Mouse (Mus musculus) midbrain, embryonic 15.5 days (tissue): ENCODE data around the gene Myadm. TPM values are rescaled to one million over a fixed set of nuclear protein-coding genes. Genes with fewer than 3 reads are reported as not detected.

ENCODE experiments used
- ATAC-seq: fragments of 200-750 bp; cut with Nextera tagmentation; replicated peaks from 2 replicates; pipeline ENCODE4 v1.8.0; 2017; ENCODE audit warnings: moderate TSS enrichment
- H3K27ac ChIP-seq: fragments of 300-500 bp; sonication (generic); 2 replicates; pipeline ENCODE4 v1.5.1; 2015; ENCODE audit warnings: mild to moderate bottlenecking, inconsistent platforms
- H3K27me3 ChIP-seq: fragments of 300-500 bp; sonication (generic); replicated peaks from 2 replicates; pipeline ENCODE4 v1.6.1; 2015; ENCODE audit warnings: inconsistent platforms
- H3K36me3 ChIP-seq: fragments of 300-500 bp; sonication (generic); replicated peaks from 2 replicates; pipeline ENCODE4 v1.6.1; 2015; ENCODE audit warnings: inconsistent platforms
- H3K4me1 ChIP-seq: fragments of 300-500 bp; sonication (generic); 2 replicates; pipeline ENCODE4 v1.6.1; 2015; ENCODE audit warnings: inconsistent platforms
- H3K4me2 ChIP-seq: fragments of 300-500 bp; sonication (generic); 2 replicates; pipeline ENCODE4 v1.6.1; 2015; ENCODE audit warnings: inconsistent platforms, mild to moderate bottlenecking, moderate library complexity
- H3K4me3 ChIP-seq: fragments of 300-500 bp; sonication (generic); 2 replicates; pipeline ENCODE4 v1.5.1; 2015; ENCODE audit warnings: mild to moderate bottlenecking, inconsistent platforms
- H3K9ac ChIP-seq: fragments of 300-500 bp; sonication (generic); 2 replicates; pipeline ENCODE4 v1.6.1; 2015; ENCODE audit warnings: mild to moderate bottlenecking, inconsistent platforms
- H3K9me3 ChIP-seq: fragments of 300-500 bp; sonication (generic); 2 replicates; pipeline ENCODE4 v1.6.1; 2016; ENCODE audit warnings: inconsistent platforms
- WGBS: fragments of 180-500 bp; shearing (Covaris S2); methylation state at CpG from one replicate; pipeline ENCODE4 v1.1.7; 2015; ENCODE audit warnings: mixed read lengths; 5-methylcytosine and 5-hydroxymethylcytosine counted together
- polyA plus RNA-seq: library from polyadenylated mRNA; unstranded; fragments of >200 nt; fragmentation: Nextera tagmentation; extraction: Ambion mirVana; gene quantifications from 2 replicates; pipeline ENCODE4 v1.2.1, GENCODE M21; 2015

Myadm gene
- polyA plus RNA-seq, 1 experiment from 2014 or later = 33.3 TPM

DNA sequence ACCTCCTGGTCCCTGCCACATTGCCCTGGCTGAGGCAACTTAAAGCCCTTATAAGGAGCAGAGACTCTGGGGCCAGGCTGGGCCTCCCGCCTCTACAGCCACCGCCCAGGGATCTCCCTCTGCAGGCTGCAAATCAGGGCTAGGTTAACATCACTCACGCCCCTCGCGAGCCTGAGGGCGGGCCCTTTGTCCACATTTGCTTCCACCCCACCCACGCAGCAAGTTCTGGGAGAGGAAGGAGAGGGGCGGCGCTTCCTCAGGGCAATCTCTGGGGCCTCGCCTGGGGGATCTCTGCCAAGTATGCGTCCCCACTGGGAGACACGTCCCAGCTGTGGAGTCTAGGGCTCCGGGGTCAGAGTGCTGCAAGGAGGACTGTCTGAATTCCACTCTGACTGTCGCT is 3.9 kb downstream of the Myadm start:
- no peaks in the 10 kb centered on the region for H3K9me3 ChIP-seq
- H3K4me3 ChIP-seq = peak overlapping the region; percentile 18
- ATAC-seq = no peak
- H3K27me3 ChIP-seq = no peaks in the 10 kb centered on the region
- H3K4me2 ChIP-seq = peak overlapping the region; percentile 35
- WGBS = 5% methylated on average over 12 of the region's 14 CpGs
- no peak overlapping the region for H3K9ac ChIP-seq
- H3K4me1 ChIP-seq = peaks cover 30% of the 10 kb centered on the region
- H3K27ac ChIP-seq = no peak overlapping the region
- H3K36me3 ChIP-seq = peaks cover 12% of the 10 kb centered on the region

DNA sequence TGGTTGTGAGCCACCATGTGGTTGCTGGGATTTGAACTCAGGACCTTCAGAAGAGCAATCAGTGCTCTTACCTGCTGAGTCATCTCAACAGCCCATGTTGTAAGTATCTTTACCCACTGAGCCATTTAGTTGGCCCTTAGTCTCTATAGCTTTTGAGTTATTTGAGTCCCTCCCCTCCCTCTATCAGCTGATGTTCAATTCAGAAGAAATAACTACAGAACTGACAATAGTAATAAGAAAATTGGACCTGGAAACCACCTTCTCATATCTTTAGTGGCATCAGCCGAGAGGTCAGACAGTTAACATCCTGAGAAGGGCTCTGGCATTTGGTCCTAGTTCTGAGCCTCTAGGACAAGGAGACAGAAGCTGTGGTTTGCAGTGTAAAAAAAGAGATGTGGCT is 5.9 kb downstream of the Myadm start:
- Histone ChIP-seq H3K4me1 (peaks cover 27% of the 10 kb centered on the region), H3K4me2 (no peak overlapping the region), H3K36me3 (peaks cover 16% of the 10 kb centered on the region), H3K9ac (no peak overlapping the region), H3K27me3 (no peaks in the 10 kb centered on the region), H3K27ac (no peak overlapping the region), H3K4me3 (no peak overlapping the region), H3K9me3 (no peaks in the 10 kb centered on the region)
- no peak for ATAC-seq
- 87% methylated on average over 1 of the region's 1 CpGs for WGBS

DNA sequence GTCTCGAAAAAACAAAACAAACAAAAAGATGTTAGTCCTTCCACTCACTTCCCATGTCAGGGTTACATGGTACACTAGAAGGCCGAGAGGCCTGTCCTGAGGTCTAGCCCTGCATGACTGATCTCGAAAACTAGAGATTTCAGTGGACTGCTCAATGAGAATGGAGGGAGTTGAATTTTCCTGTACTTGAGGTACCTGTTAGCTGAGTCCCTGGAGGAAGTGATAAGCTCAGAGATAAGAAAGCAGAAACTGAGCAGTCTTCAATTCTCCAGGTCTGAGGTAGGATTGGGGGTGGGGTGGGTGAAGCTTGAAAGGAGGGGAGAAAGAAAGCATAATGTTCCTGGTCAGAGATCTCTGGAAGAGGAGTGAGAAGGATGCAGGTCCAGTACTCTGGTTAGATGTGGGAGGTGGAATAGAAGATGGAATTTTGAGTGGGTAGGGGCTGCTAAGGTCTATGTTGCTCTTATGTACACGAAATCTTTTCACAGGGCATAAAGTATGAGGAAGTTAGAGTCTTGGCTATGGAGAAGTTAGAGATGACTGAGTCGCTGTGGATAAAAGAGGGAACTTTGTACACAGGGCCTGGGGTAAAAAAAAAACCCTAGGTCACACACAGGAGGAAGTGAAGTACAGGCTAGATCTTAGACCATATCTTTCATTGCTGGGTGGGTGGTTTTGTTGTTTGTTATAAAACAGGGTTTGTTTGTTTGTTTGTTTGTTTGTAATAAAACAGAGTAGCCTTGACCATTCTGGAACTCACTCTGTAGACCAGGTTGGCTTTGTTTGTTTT is 6.6 kb downstream of the Myadm start:
- Histone ChIP-seq H3K9me3 (no peaks in the 10 kb centered on the region), H3K9ac (no peak overlapping the region), H3K27me3 (no peaks in the 10 kb centered on the region), H3K27ac (no peak overlapping the region), H3K4me3 (no peak overlapping the region), H3K36me3 (peaks cover 16% of the 10 kb centered on the region), H3K4me2 (no peak overlapping the region), H3K4me1 (peaks cover 22% of the 10 kb centered on the region)
- no peak for ATAC-seq
- 87% methylated on average over 5 of the region's 5 CpGs for WGBS

DNA sequence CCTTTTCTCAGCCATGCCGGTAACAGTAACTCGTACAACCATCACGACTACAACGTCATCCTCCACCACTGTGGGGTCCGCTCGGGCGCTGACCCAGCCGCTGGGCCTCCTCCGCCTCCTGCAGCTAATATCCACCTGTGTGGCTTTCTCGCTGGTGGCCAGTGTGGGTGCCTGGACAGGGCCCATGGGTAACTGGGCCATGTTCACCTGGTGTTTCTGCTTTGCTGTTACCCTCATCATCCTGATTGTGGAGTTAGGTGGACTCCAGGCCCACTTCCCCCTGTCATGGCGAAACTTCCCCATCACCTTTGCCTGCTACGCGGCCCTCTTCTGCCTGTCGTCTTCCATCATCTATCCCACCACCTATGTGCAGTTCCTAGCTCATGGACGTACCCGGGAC is 7.8 kb downstream of the Myadm start:
- H3K27ac ChIP-seq = no peak overlapping the region
- no peak overlapping the region for H3K9ac ChIP-seq
- WGBS = 94% methylated on average over 16 of the region's 16 CpGs
- peaks cover 12% of the 10 kb centered on the region for H3K4me1 ChIP-seq
- peaks cover 16% of the 10 kb centered on the region for H3K36me3 ChIP-seq
- H3K4me2 ChIP-seq = no peak overlapping the region
- no peak for ATAC-seq
- no peak overlapping the region for H3K4me3 ChIP-seq
- H3K9me3 ChIP-seq = no peaks in the 10 kb centered on the region
- peaks cover 7% of the 10 kb centered on the region; the same call in 1 of the 2 replicates for H3K27me3 ChIP-seq

DNA sequence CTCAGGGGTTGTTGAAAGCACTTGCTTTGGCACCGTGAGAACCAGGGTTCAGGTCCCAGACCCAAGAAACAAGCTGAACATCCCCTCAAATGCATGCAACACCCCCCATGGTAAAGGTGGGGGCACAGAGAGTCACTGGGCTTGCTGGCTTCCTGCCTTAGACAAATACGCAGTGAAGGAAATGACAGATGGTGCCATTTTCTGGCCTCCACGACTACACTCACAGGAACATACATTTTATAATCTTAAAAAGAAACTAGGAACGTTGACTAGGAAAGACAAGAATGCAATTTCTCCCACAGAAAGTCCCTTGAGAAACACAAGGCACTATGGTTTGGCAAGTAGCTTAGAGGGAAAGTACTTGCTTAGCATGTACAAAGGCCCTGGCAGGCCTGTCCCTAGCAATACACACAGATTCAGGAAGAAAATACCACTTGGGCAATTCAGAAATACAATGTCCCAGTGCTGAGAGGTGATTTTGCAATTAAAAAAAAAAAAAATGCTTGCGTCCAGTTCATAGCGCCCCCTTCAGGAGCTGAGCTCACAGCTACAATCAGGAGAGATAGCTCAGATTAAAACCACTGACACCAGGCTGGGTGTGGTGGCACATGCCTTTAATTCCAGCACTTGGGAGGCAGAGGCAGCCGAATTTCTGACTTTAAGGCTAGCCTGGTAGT is 11.2 kb downstream of the Myadm start:
- Histone ChIP-seq H3K36me3 (peaks cover 13% of the 10 kb centered on the region), H3K27me3 (peaks cover 8% of the 10 kb centered on the region), H3K4me3 (no peak overlapping the region), H3K9me3 (no peaks in the 10 kb centered on the region), H3K9ac (no peak overlapping the region), H3K4me1 (peaks cover 35% of the 10 kb centered on the region), H3K27ac (no peak overlapping the region), H3K4me2 (no peak overlapping the region)
- ATAC-seq = no peak
- WGBS = 53% methylated on average over 7 of the region's 7 CpGs

DNA sequence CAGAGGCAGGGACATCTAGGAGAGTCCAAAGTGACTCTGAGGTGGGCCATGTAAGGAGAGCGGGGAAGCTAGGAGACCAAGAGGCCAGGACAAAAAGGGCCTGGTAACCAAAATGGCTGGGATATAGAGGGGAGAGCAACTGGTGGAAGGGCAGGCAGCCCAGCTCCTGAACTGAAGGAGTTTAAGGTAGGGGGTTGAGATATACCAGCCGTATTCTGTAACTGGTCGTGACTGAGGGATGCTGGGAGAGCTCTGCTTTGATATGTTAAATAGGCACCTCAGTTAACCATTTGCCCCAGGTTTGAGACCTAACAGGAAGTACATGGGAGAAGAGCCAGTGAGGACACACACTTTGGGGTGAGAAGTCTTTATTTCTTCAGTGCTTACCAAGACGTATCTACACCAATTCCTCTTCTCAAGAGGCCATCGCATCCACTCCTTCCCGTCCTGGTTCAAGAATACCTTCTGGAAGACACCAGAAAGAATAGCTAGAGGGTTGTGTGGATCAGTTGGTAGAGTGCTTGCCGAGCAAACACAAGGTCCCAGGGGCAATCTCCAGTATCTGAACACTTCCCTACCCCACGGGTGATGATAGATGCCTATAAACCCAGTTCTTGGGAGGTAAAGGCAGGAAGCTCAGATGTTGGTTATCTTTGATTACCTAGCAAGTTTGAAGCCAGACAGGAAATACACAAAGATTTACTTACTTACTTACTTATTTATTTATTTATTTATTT is 12.2 kb downstream of the Myadm start:
- WGBS = 76% methylated on average over 8 of the region's 8 CpGs
- H3K27me3 ChIP-seq = peaks cover 15% of the 10 kb centered on the region
- ATAC-seq = no peak
- no peak overlapping the region for H3K27ac ChIP-seq
- peaks cover 13% of the 10 kb centered on the region for H3K36me3 ChIP-seq
- no peaks in the 10 kb centered on the region for H3K9me3 ChIP-seq
- no peak overlapping the region for H3K4me2 ChIP-seq
- no peak overlapping the region for H3K4me3 ChIP-seq
- H3K9ac ChIP-seq = no peak overlapping the region
- peaks cover 39% of the 10 kb centered on the region for H3K4me1 ChIP-seq

DNA sequence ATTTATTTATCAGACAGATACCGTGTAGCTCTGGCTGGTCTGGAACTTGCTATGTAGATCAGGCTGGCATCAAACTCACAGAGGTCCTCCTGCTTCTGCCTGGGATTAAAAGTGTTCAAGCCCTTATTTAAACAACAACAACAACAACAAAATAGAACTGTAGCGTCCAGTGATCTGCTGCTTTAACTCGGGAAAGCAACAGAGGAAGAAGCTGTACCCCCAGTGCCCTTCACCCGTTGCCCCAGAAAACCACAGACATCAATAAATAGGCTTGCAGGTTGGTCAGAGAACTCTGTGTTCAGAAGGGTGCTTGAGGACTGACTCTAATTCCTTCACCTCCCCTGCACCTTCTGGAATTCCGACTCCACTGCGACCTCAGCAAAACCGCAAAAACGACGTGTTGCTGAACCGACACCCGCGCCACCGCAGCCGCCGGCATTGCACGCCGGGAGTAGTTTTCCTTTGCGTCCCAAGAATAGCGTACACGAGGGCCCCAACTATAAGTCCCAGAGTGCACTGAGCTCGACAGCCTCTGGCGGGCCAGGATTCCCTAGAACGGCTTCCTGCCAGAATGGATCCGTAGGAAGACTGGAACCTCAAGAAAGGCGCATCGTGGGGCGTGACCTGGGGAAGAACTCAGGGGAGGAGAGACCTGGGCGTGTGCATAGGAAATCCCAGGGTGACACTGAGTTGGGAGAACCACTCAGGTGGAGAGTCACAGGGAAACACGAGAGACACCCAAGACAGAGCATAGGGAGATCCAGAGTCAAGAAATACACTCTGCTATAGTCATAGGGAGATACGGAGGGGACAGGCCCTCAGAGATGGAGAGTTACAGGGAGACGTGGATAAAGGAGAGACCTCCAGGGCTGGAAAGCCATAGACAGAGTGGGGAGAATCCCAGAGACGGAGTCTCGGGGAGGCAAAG is 13.0 kb downstream of the Myadm start:
- H3K36me3 ChIP-seq = peaks cover 8% of the 10 kb centered on the region
- 7% methylated on average over 33 of the region's 33 CpGs for WGBS
- no peaks in the 10 kb centered on the region for H3K9me3 ChIP-seq
- peak; percentile 16; the same call in 1 of the 2 replicates for ATAC-seq
- H3K4me1 ChIP-seq = peaks cover 39% of the 10 kb centered on the region
- peak overlapping the region; percentile 93 for H3K4me2 ChIP-seq
- H3K4me3 ChIP-seq = peak overlapping the region; percentile 48
- peak overlapping the region; percentile 17 for H3K9ac ChIP-seq
- peaks cover 20% of the 10 kb centered on the region for H3K27me3 ChIP-seq
- no peak overlapping the region for H3K27ac ChIP-seq

DNA sequence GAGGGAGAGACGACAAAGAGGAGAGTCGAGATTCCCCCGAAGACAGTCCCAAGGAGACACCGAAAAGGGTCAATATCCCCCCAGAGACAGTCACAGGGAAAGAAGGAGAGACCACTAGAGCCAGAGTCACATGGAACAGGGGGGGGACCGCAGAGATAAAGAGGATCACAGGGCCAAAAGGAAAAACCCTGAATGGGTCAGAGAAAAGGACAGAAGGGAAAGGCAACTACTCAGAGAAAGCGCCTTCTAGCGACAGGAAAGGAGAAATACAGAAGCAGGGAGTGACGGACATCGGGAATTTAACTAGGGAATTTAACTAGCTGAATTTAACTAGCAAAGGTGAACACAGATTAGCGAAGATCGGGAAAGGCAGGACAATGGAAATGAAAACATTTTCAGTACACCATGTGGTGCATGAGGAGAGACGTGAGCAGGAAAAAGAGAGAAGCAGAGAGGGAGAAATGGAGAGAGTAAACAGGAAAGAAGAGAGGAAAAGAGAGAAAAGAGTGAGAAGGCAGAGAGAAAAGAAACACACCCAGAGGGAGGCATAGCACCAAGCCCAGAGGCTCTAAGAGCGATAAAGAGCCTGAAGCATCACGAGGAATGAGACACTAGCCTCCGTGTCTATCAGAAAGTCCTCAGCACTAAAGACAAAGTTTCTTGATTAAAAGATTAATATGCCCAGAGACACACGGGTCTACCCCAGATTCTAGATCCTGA is 13.8 kb downstream of the Myadm start:
- Histone ChIP-seq H3K9me3 (no peaks in the 10 kb centered on the region), H3K9ac (peak overlapping the region; percentile 17; the same call in 1 of the 2 replicates), H3K27ac (0 out of 2 replicates have a peak overlapping the region, but pooled peaks have one; percentile 25), H3K36me3 (0 out of 2 replicates have a peak, but pooled peaks cover 4% of the 10 kb centered on the region), H3K27me3 (peaks cover 20% of the 10 kb centered on the region), H3K4me3 (peak overlapping the region; percentile 48), H3K4me2 (peak overlapping the region; percentile 93), H3K4me1 (peaks cover 39% of the 10 kb centered on the region)
- 1% methylated on average over 16 of the region's 16 CpGs for WGBS
- ATAC-seq = peak; percentile 34; the same call in 1 of the 2 replicates

DNA sequence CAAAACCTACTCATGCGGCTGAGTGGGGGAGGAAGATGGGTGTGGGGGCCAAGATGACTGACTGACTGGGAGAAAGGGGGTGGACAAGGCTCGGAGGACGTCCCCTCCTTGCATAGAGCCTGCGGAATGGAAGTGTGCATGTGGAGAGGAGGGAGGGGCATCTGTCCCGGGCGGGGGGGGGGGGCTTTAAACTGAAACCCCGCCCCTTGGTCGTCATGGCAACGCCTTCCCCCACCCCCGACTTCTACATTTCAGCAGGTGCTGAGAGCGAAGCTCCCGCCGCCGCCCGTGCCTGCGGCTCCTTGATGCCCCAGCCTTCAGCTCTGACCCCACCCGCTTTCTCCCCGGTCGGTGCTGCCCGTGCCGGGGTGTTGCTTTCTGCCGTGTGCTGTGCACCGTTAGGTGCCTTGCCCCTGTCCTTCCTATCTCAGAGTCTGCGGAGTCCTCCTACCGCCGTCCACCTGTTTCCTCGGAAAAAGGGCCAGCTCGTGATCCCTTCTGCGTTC is 14.4 kb downstream of the Myadm start:
- Histone ChIP-seq H3K27ac (no peak overlapping the region), H3K36me3 (0 out of 2 replicates have a peak, but pooled peaks cover 4% of the 10 kb centered on the region)
- ATAC-seq = peak; percentile 70

DNA sequence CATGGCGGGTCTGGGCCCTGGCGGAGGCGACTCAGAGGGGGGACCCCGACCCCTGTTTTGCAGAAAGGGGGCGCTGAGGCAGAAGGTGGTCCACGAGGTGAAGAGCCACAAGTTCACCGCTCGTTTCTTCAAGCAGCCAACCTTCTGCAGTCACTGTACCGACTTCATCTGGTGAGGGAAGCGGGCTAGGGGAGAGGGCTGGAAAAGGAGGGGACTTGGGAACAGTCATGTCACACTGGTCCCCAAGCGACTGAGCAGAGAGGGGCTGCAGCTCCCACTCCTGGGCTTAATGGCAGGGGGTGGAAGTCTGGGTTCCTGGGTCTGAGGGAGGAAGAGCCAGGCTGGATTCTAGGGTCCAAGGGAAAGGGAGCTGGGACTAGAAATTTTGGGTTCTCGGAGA is 14.9 kb downstream of the Myadm start:
- Histone ChIP-seq H3K4me2 (peak overlapping the region; percentile 93), H3K4me1 (peaks cover 39% of the 10 kb centered on the region), H3K36me3 (0 out of 2 replicates have a peak, but pooled peaks cover 4% of the 10 kb centered on the region), H3K27ac (no peak overlapping the region), H3K4me3 (peak overlapping the region; percentile 48), H3K27me3 (peaks cover 20% of the 10 kb centered on the region), H3K9me3 (no peaks in the 10 kb centered on the region), H3K9ac (peak overlapping the region; percentile 53)
- peak; percentile 54 for ATAC-seq
- WGBS = 3% methylated on average over 12 of the region's 12 CpGs

More for the DNA sequence above, 14.4 kb downstream of the Myadm start:
- peak overlapping the region; percentile 53 for H3K9ac ChIP-seq
- H3K9me3 ChIP-seq = no peaks in the 10 kb centered on the region
- under 1% methylated on average over 27 of the region's 29 CpGs for WGBS
- peak overlapping the region; percentile 93 for H3K4me2 ChIP-seq
- peak overlapping the region; percentile 48 for H3K4me3 ChIP-seq
- peaks cover 39% of the 10 kb centered on the region for H3K4me1 ChIP-seq
- H3K27me3 ChIP-seq = peaks cover 20% of the 10 kb centered on the region

DNA sequence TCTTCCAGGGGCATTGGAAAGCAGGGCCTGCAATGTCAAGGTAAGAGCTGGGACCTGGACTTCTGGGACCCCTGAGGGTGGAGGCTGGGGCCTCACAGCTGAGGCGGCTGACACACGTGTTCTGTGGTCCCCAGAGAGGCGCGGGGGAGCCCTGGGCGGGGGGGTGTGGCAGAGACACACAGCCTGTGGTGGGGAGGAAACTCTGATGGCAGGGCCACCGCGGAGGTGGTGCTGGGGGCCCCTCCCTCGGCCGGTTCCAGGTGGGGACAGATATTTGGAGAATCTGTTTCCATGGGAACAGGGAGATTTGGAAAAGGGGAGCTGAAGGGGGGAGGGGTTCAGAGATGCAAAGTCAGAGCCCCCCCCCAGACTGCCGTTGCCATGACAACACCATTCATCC is 15.4 kb downstream of the Myadm start:
- Histone ChIP-seq H3K27ac (no peak overlapping the region), H3K36me3 (0 out of 2 replicates have a peak, but pooled peaks cover 4% of the 10 kb centered on the region), H3K9ac (peak overlapping the region; percentile 53), H3K4me1 (peaks cover 39% of the 10 kb centered on the region), H3K9me3 (no peaks in the 10 kb centered on the region), H3K4me2 (peak overlapping the region; percentile 93), H3K4me3 (peak overlapping the region; percentile 48), H3K27me3 (peaks cover 20% of the 10 kb centered on the region)
- peak; percentile 49 for ATAC-seq
- WGBS = 4% methylated on average over 10 of the region's 10 CpGs
